Mouse (Mus musculus): ENCODE measurements at regions not wholly inside any gene's neighbourhood (a gene's known extent, or its start where the extent isn't known, plus 50 kb on each side); places are given as distances from the start of the nearest gene placed in this dataset.
A peak's percentile ranks its signal among the peaks of the same experiment; 100 is the strongest.

- Histone ChIP-seq H3K4me1 (ENCODE audit: control insufficient read depth, insufficient read depth, low read length) (no peaks in the 10 kb centered on the region), H3K9me3 (ENCODE audit: control insufficient read depth, low read length) (no peaks in the 10 kb centered on the region), H3K27me3 (ENCODE audit: control insufficient read depth, insufficient read depth, low read length) (no peaks in the 10 kb centered on the region), H3K27ac (ENCODE audit: low read depth, low read length) (no peak overlapping the region), H3K9ac (ENCODE audit: low read length) (no peak overlapping the region), H3K4me3 (ENCODE audit: low read depth, low read length) (no peak overlapping the region), H3K4me2 (no peak overlapping the region), H3K36me3 (ENCODE audit: control insufficient read depth, insufficient read depth, low read length) (no peaks in the 10 kb centered on the region)
- peak; percentile 75 for DNase-seq (ENCODE audit: low spot score, missing footprints)
- ATAC-seq (ENCODE audit: low FRiP score) = no peak
- 75% methylated on average over 18 of the region's 18 CpGs for WGBS
These were observed 195.6 kb downstream of the Emx2 start for GRCm38 (mm10) chr19:59653631-59654367.

GRCm38 (mm10) chr19:59655321-59655720, 197.1 kb downstream of the Emx2 start:
- ATAC-seq (ENCODE audit: low FRiP score) = no peak
- no peaks in the 10 kb centered on the region for H3K36me3 ChIP-seq (ENCODE audit: control insufficient read depth, insufficient read depth, low read length)
- DNase-seq (ENCODE audit: low spot score, missing footprints) = no peak
- H3K4me3 ChIP-seq (ENCODE audit: low read depth, low read length) = no peak overlapping the region
- H3K4me1 ChIP-seq (ENCODE audit: control insufficient read depth, insufficient read depth, low read length) = no peaks in the 10 kb centered on the region
- no peaks in the 10 kb centered on the region for H3K27me3 ChIP-seq (ENCODE audit: control insufficient read depth, insufficient read depth, low read length)
- 98% methylated on average over 2 of the region's 2 CpGs for WGBS
- H3K4me2 ChIP-seq = no peak overlapping the region
- H3K9ac ChIP-seq (ENCODE audit: low read length) = no peak overlapping the region
- no peak overlapping the region for H3K27ac ChIP-seq (ENCODE audit: low read depth, low read length)
- H3K9me3 ChIP-seq (ENCODE audit: control insufficient read depth, low read length) = no peaks in the 10 kb centered on the region

- no peak overlapping the region for H3K4me2 ChIP-seq
- no peak overlapping the region for H3K9ac ChIP-seq (ENCODE audit: low read length)
- peak; percentile 19 for DNase-seq (ENCODE audit: low spot score, missing footprints)
- H3K27ac ChIP-seq (ENCODE audit: low read depth, low read length) = no peak overlapping the region
- no peaks in the 10 kb centered on the region for H3K4me1 ChIP-seq (ENCODE audit: control insufficient read depth, insufficient read depth, low read length)
- ATAC-seq (ENCODE audit: low FRiP score) = no peak
- no peaks in the 10 kb centered on the region for H3K27me3 ChIP-seq (ENCODE audit: control insufficient read depth, insufficient read depth, low read length)
- no peak overlapping the region for H3K4me3 ChIP-seq (ENCODE audit: low read depth, low read length)
- H3K9me3 ChIP-seq (ENCODE audit: control insufficient read depth, low read length) = no peaks in the 10 kb centered on the region
- H3K36me3 ChIP-seq (ENCODE audit: control insufficient read depth, insufficient read depth, low read length) = no peaks in the 10 kb centered on the region
These were observed 211.6 kb downstream of the Emx2 start for GRCm38 (mm10) chr19:59669793-59670192.

- Histone ChIP-seq H3K27me3 (ENCODE audit: control insufficient read depth, insufficient read depth, low read length) (no peaks in the 10 kb centered on the region), H3K4me3 (ENCODE audit: low read depth, low read length) (no peak overlapping the region), H3K9me3 (ENCODE audit: control insufficient read depth, low read length) (no peaks in the 10 kb centered on the region), H3K4me2 (no peak overlapping the region), H3K4me1 (ENCODE audit: control insufficient read depth, insufficient read depth, low read length) (no peaks in the 10 kb centered on the region), H3K27ac (ENCODE audit: low read depth, low read length) (no peak overlapping the region), H3K9ac (ENCODE audit: low read length) (no peak overlapping the region), H3K36me3 (ENCODE audit: control insufficient read depth, insufficient read depth, low read length) (no peaks in the 10 kb centered on the region)
- ATAC-seq (ENCODE audit: low FRiP score) (no peak), DNase-seq (ENCODE audit: low spot score, missing footprints) (peak; percentile 39)
These were observed 215.4 kb downstream of the Emx2 start for GRCm38 (mm10) chr19:59673537-59673936.

GRCm38 (mm10) chr19:59679191-59679590, 221.0 kb downstream of the Emx2 start:
- H3K27ac ChIP-seq (ENCODE audit: low read depth, low read length) = no peak overlapping the region
- DNase-seq (ENCODE audit: low spot score, missing footprints) = no peak
- H3K4me1 ChIP-seq (ENCODE audit: control insufficient read depth, insufficient read depth, low read length) = no peaks in the 10 kb centered on the region
- no peak overlapping the region for H3K9ac ChIP-seq (ENCODE audit: low read length)
- no peaks in the 10 kb centered on the region for H3K9me3 ChIP-seq (ENCODE audit: control insufficient read depth, low read length)
- H3K36me3 ChIP-seq (ENCODE audit: control insufficient read depth, insufficient read depth, low read length) = no peaks in the 10 kb centered on the region
- H3K27me3 ChIP-seq (ENCODE audit: control insufficient read depth, insufficient read depth, low read length) = no peaks in the 10 kb centered on the region
- H3K4me2 ChIP-seq = no peak overlapping the region
- ATAC-seq (ENCODE audit: low FRiP score) = no peak
- H3K4me3 ChIP-seq (ENCODE audit: low read depth, low read length) = no peak overlapping the region
- 93% methylated on average over 7 of the region's 7 CpGs for whole genome bisulfite sequencing

- Histone ChIP-seq H3K27ac (ENCODE audit: low read depth, low read length) (no peak overlapping the region), H3K4me2 (no peak overlapping the region), H3K9me3 (ENCODE audit: control insufficient read depth, low read length) (no peaks in the 10 kb centered on the region), H3K4me3 (ENCODE audit: low read depth, low read length) (no peak overlapping the region), H3K36me3 (ENCODE audit: control insufficient read depth, insufficient read depth, low read length) (no peaks in the 10 kb centered on the region), H3K4me1 (ENCODE audit: control insufficient read depth, insufficient read depth, low read length) (no peaks in the 10 kb centered on the region), H3K9ac (ENCODE audit: low read length) (no peak overlapping the region), H3K27me3 (ENCODE audit: control insufficient read depth, insufficient read depth, low read length) (no peaks in the 10 kb centered on the region)
- 92% methylated on average over 4 of the region's 4 CpGs for WGBS
- no peak for DNase-seq (ENCODE audit: low spot score, missing footprints)
- ATAC-seq (ENCODE audit: low FRiP score) = no peak
These were observed 222.2 kb downstream of the Emx2 start for GRCm38 (mm10) chr19:59680356-59680755.

- Histone ChIP-seq H3K27me3 (ENCODE audit: control insufficient read depth, insufficient read depth, low read length) (no peaks in the 10 kb centered on the region), H3K4me3 (ENCODE audit: low read depth, low read length) (no peak overlapping the region), H3K4me1 (ENCODE audit: control insufficient read depth, insufficient read depth, low read length) (no peaks in the 10 kb centered on the region), H3K36me3 (ENCODE audit: control insufficient read depth, insufficient read depth, low read length) (no peaks in the 10 kb centered on the region), H3K9me3 (ENCODE audit: control insufficient read depth, low read length) (no peaks in the 10 kb centered on the region), H3K4me2 (no peak overlapping the region), H3K27ac (ENCODE audit: low read depth, low read length) (no peak overlapping the region), H3K9ac (ENCODE audit: low read length) (no peak overlapping the region)
- 88% methylated on average over 7 of the region's 7 CpGs for WGBS
- DNase-seq (ENCODE audit: low spot score, missing footprints) (peak; percentile 33), ATAC-seq (ENCODE audit: low FRiP score) (no peak)
These were observed 226.1 kb downstream of the Emx2 start for GRCm38 (mm10) chr19:59684292-59684691.

GRCm38 (mm10) chr19:59685826-59686717, 227.9 kb downstream of the Emx2 start:
- peak; percentile 77 for DNase-seq (ENCODE audit: low spot score, missing footprints)
- Histone ChIP-seq H3K9ac (ENCODE audit: low read length) (no peak overlapping the region), H3K27me3 (ENCODE audit: control insufficient read depth, insufficient read depth, low read length) (no peaks in the 10 kb centered on the region), H3K27ac (ENCODE audit: low read depth, low read length) (no peak overlapping the region), H3K4me3 (ENCODE audit: low read depth, low read length) (no peak overlapping the region), H3K4me1 (ENCODE audit: control insufficient read depth, insufficient read depth, low read length) (no peaks in the 10 kb centered on the region), H3K9me3 (ENCODE audit: control insufficient read depth, low read length) (no peaks in the 10 kb centered on the region), H3K36me3 (ENCODE audit: control insufficient read depth, insufficient read depth, low read length) (no peaks in the 10 kb centered on the region), H3K4me2 (no peak overlapping the region)
- 71% methylated on average over 19 of the region's 19 CpGs for WGBS
- no peak for ATAC-seq (ENCODE audit: low FRiP score)

- no peak for ATAC-seq (ENCODE audit: low FRiP score)
- DNase-seq (ENCODE audit: low spot score, missing footprints) = no peak
- Histone ChIP-seq H3K9ac (ENCODE audit: low read length) (no peak overlapping the region), H3K27ac (ENCODE audit: low read depth, low read length) (no peak overlapping the region), H3K4me3 (ENCODE audit: low read depth, low read length) (no peak overlapping the region), H3K27me3 (ENCODE audit: control insufficient read depth, insufficient read depth, low read length) (no peaks in the 10 kb centered on the region), H3K36me3 (ENCODE audit: control insufficient read depth, insufficient read depth, low read length) (no peaks in the 10 kb centered on the region), H3K4me1 (ENCODE audit: control insufficient read depth, insufficient read depth, low read length) (no peaks in the 10 kb centered on the region), H3K4me2 (no peak overlapping the region), H3K9me3 (ENCODE audit: control insufficient read depth, low read length) (no peaks in the 10 kb centered on the region)
- 89% methylated on average over 7 of the region's 7 CpGs for WGBS
These were observed 229.0 kb downstream of the Emx2 start for GRCm38 (mm10) chr19:59687206-59687605.
